Mouse (Mus musculus): Measurements from ENCODE around the gene Sf3a3. TPM values are rescaled to one million over a fixed set of nuclear protein-coding genes. Genes with fewer than 3 reads are reported as not detected.
A peak's percentile ranks its signal among the peaks of the same experiment; 100 is the strongest.

Sf3a3 gene
- polyA plus RNA-seq, 1 experiment from 2014 or later = 145 TPM

DNA sequence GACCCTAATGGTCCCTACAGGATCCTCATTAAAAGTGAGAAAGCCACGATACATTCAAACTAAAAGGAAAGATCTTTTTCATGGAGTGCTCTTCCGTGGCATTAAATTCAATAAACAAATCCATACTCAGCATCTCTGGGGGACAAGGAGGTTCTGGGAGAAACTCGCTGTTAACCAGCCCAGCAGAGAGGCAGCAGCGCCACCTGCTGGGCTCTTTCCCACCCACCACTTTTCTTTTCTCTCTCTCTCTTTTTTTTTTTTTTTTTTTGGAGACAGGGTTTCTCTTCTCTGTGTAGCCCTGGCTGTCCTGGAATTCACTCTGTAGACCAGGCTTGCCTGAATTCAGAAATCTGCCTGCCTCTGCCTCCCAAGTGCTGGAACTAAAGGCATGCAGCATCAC, 39.5 kb upstream of the Sf3a3 start:
- no peak overlapping the region for H3K27ac ChIP-seq (ENCODE audit: low read length)
- no peak overlapping the region for H3K9ac ChIP-seq (replicated peaks; ENCODE audit: low read depth, low read length)
- ATAC-seq (ENCODE audit: insufficient number of reproducible peaks, insufficient read depth, low FRiP score, low read depth) = no peak
- H3K4me1 ChIP-seq (ENCODE audit: control insufficient read depth, insufficient read depth, low read length) = peaks cover 10% of the 10 kb centered on the region; the same call in 1 of the 2 replicates
- WGBS = 2% methylated on average over 4 of the region's 4 CpGs
- no peaks in the 10 kb centered on the region for H3K27me3 ChIP-seq (ENCODE audit: control insufficient read depth, insufficient read depth, low read length)
- peaks cover 16% of the 10 kb centered on the region for H3K36me3 ChIP-seq (ENCODE audit: control insufficient read depth, insufficient read depth, low read length)
- H3K4me3 ChIP-seq (ENCODE audit: low read depth, low read length) = no peak overlapping the region
- no peak overlapping the region for H3K4me2 ChIP-seq (replicated peaks; ENCODE audit: low read depth, low read length)
- H3K9me3 ChIP-seq (ENCODE audit: control insufficient read depth, low read depth, low read length) = no peaks in the 10 kb centered on the region

GRCm38 (mm10) chr4:124675958-124676357, 38.6 kb upstream of the Sf3a3 start:
- peaks cover 21% of the 10 kb centered on the region for H3K36me3 ChIP-seq (ENCODE audit: control insufficient read depth, insufficient read depth, low read length)
- no peak overlapping the region for H3K4me2 ChIP-seq (replicated peaks; ENCODE audit: low read depth, low read length)
- H3K4me3 ChIP-seq (ENCODE audit: low read depth, low read length) = no peak overlapping the region
- no peak overlapping the region for H3K9ac ChIP-seq (replicated peaks; ENCODE audit: low read depth, low read length)
- WGBS = 81% methylated on average over 6 of the region's 6 CpGs
- H3K27ac ChIP-seq (ENCODE audit: low read length) = no peak overlapping the region
- ATAC-seq (ENCODE audit: insufficient number of reproducible peaks, insufficient read depth, low FRiP score, low read depth) = no peak
- H3K4me1 ChIP-seq (ENCODE audit: control insufficient read depth, insufficient read depth, low read length) = peaks cover 10% of the 10 kb centered on the region; the same call in 1 of the 2 replicates
- H3K9me3 ChIP-seq (ENCODE audit: control insufficient read depth, low read depth, low read length) = no peaks in the 10 kb centered on the region
- H3K27me3 ChIP-seq (ENCODE audit: control insufficient read depth, insufficient read depth, low read length) = no peaks in the 10 kb centered on the region

DNA sequence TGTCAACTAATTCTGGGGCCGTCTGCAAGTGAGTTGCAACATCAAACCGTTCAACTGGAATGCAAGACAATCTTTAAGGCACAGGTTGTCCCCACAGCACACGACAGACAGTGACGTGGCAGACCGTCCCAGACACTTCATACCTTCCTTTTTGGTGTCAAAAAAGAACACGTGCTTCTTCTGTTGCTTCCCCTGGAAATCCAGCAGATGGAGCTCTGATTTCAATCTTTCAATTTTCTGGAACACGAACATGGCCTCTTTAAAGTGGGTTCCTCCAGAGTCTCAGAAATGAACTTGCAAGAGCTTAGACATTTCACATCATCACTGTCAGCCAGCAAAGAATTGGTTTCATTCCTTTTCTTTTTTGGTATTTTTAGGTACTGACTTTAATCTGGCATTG, 32.3 kb upstream of the Sf3a3 start:
- 54% methylated on average over 7 of the region's 7 CpGs for WGBS
- no peaks in the 10 kb centered on the region for H3K4me1 ChIP-seq (ENCODE audit: control insufficient read depth, insufficient read depth, low read length)
- H3K27ac ChIP-seq (ENCODE audit: low read length) = no peak overlapping the region
- no peak overlapping the region for H3K4me3 ChIP-seq (ENCODE audit: low read depth, low read length)
- H3K27me3 ChIP-seq (ENCODE audit: control insufficient read depth, insufficient read depth, low read length) = no peaks in the 10 kb centered on the region
- no peak for ATAC-seq (ENCODE audit: insufficient number of reproducible peaks, insufficient read depth, low FRiP score, low read depth)
- H3K9ac ChIP-seq (replicated peaks; ENCODE audit: low read depth, low read length) = no peak overlapping the region
- no peaks in the 10 kb centered on the region for H3K9me3 ChIP-seq (ENCODE audit: control insufficient read depth, low read depth, low read length)
- peaks cover 58% of the 10 kb centered on the region for H3K36me3 ChIP-seq (ENCODE audit: control insufficient read depth, insufficient read depth, low read length)
- H3K4me2 ChIP-seq (replicated peaks; ENCODE audit: low read depth, low read length) = no peak overlapping the region

GRCm38 (mm10) chr4:124683474-124683873, 31.1 kb upstream of the Sf3a3 start:
- H3K4me2 ChIP-seq (replicated peaks; ENCODE audit: low read depth, low read length) = no peak overlapping the region
- H3K9me3 ChIP-seq (ENCODE audit: control insufficient read depth, low read depth, low read length) = no peaks in the 10 kb centered on the region
- H3K27ac ChIP-seq (ENCODE audit: low read length) = no peak overlapping the region
- H3K36me3 ChIP-seq (ENCODE audit: control insufficient read depth, insufficient read depth, low read length) = peaks cover 57% of the 10 kb centered on the region
- no peaks in the 10 kb centered on the region for H3K27me3 ChIP-seq (ENCODE audit: control insufficient read depth, insufficient read depth, low read length)
- no peak overlapping the region for H3K4me3 ChIP-seq (ENCODE audit: low read depth, low read length)
- no peak for ATAC-seq (ENCODE audit: insufficient number of reproducible peaks, insufficient read depth, low FRiP score, low read depth)
- WGBS = 93% methylated on average over 4 of the region's 4 CpGs
- H3K4me1 ChIP-seq (ENCODE audit: control insufficient read depth, insufficient read depth, low read length) = no peaks in the 10 kb centered on the region
- H3K9ac ChIP-seq (replicated peaks; ENCODE audit: low read depth, low read length) = no peak overlapping the region

GRCm38 (mm10) chr4:124685004-124685403, 29.6 kb upstream of the Sf3a3 start:
- H3K27me3 ChIP-seq (ENCODE audit: control insufficient read depth, insufficient read depth, low read length) = no peaks in the 10 kb centered on the region
- H3K4me1 ChIP-seq (ENCODE audit: control insufficient read depth, insufficient read depth, low read length) = no peaks in the 10 kb centered on the region
- H3K27ac ChIP-seq (ENCODE audit: low read length) = no peak overlapping the region
- WGBS = 78% methylated on average over 4 of the region's 4 CpGs
- H3K9ac ChIP-seq (replicated peaks; ENCODE audit: low read depth, low read length) = no peak overlapping the region
- no peak for ATAC-seq (ENCODE audit: insufficient number of reproducible peaks, insufficient read depth, low FRiP score, low read depth)
- H3K9me3 ChIP-seq (ENCODE audit: control insufficient read depth, low read depth, low read length) = no peaks in the 10 kb centered on the region
- H3K36me3 ChIP-seq (ENCODE audit: control insufficient read depth, insufficient read depth, low read length) = peaks cover 42% of the 10 kb centered on the region
- H3K4me3 ChIP-seq (ENCODE audit: low read depth, low read length) = no peak overlapping the region
- H3K4me2 ChIP-seq (replicated peaks; ENCODE audit: low read depth, low read length) = no peak overlapping the region

DNA sequence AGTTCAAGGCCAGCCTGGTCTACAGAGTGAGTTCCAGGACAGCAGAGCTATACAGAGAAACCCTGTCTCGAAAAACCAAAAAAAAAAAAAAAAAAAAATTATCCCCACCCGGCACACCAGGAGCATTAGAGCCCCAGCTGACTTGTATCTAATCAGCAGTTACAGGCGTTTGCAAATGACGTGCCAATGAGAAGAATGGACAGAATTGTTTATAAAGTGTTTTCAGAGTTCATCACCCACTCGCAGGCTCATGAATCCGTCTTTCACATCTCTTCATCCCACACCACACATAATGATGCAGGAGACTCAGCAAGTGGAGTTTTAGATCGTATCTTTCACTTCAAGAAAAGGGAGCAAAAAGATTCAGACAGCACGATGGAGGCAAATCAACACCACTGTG, 29.1 kb upstream of the Sf3a3 start:
- peaks cover 37% of the 10 kb centered on the region for H3K36me3 ChIP-seq (ENCODE audit: control insufficient read depth, insufficient read depth, low read length)

GRCm38 (mm10) chr4:124685897-124686402, 28.6 kb upstream of the Sf3a3 start:
- no peaks in the 10 kb centered on the region for H3K27me3 ChIP-seq (ENCODE audit: control insufficient read depth, insufficient read depth, low read length)
- ATAC-seq (ENCODE audit: insufficient number of reproducible peaks, insufficient read depth, low FRiP score, low read depth) = no peak
- H3K27ac ChIP-seq (ENCODE audit: low read length) = no peak overlapping the region
- H3K4me1 ChIP-seq (ENCODE audit: control insufficient read depth, insufficient read depth, low read length) = peaks cover 2% of the 10 kb centered on the region; the same call in 1 of the 2 replicates
- H3K9ac ChIP-seq (replicated peaks; ENCODE audit: low read depth, low read length) = no peak overlapping the region
- H3K4me2 ChIP-seq (replicated peaks; ENCODE audit: low read depth, low read length) = no peak overlapping the region
- no peaks in the 10 kb centered on the region for H3K9me3 ChIP-seq (ENCODE audit: control insufficient read depth, low read depth, low read length)
- peaks cover 37% of the 10 kb centered on the region for H3K36me3 ChIP-seq (ENCODE audit: control insufficient read depth, insufficient read depth, low read length)
- WGBS = 76% methylated on average over 8 of the region's 8 CpGs
- no peak overlapping the region for H3K4me3 ChIP-seq (ENCODE audit: low read depth, low read length)

More for the DNA sequence above, 29.1 kb upstream of the Sf3a3 start:
- no peak overlapping the region for H3K9ac ChIP-seq (replicated peaks; ENCODE audit: low read depth, low read length)
- no peaks in the 10 kb centered on the region for H3K27me3 ChIP-seq (ENCODE audit: control insufficient read depth, insufficient read depth, low read length)
- H3K4me3 ChIP-seq (ENCODE audit: low read depth, low read length) = no peak overlapping the region
- no peaks in the 10 kb centered on the region for H3K4me1 ChIP-seq (ENCODE audit: control insufficient read depth, insufficient read depth, low read length)
- 70% methylated on average over 8 of the region's 8 CpGs for WGBS
- no peak for ATAC-seq (ENCODE audit: insufficient number of reproducible peaks, insufficient read depth, low FRiP score, low read depth)
- no peaks in the 10 kb centered on the region for H3K9me3 ChIP-seq (ENCODE audit: control insufficient read depth, low read depth, low read length)
- H3K27ac ChIP-seq (ENCODE audit: low read length) = no peak overlapping the region
- H3K4me2 ChIP-seq (replicated peaks; ENCODE audit: low read depth, low read length) = no peak overlapping the region

DNA sequence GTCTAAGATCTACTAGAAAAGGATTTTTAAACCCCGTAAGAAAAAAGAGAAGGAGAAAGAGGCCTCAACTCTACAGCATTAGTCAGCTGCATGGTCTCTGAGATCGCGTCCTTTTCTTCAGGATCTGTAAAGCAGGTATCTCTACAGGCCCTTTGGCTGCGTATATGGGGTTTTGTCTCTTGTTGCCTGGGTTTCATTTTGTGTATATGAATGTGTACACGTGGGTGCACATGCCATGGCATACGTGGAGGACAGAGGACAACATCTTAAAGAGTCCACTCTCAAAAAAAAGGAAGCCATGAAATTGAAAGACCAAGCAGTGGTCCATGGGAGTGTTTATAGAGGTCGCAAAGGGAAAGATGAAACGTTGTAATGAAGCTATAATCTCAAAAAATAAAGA, 23.1 kb upstream of the Sf3a3 start:
- H3K36me3 ChIP-seq (ENCODE audit: control insufficient read depth, insufficient read depth, low read length) = no peaks in the 10 kb centered on the region; the same call in 1 of the 2 replicates
- no peak overlapping the region for H3K9ac ChIP-seq (replicated peaks; ENCODE audit: low read depth, low read length)
- no peaks in the 10 kb centered on the region for H3K9me3 ChIP-seq (ENCODE audit: control insufficient read depth, low read depth, low read length)
- H3K4me3 ChIP-seq (ENCODE audit: low read depth, low read length) = no peak overlapping the region
- H3K4me2 ChIP-seq (replicated peaks; ENCODE audit: low read depth, low read length) = no peak overlapping the region
- H3K27ac ChIP-seq (ENCODE audit: low read length) = no peak overlapping the region
- H3K4me1 ChIP-seq (ENCODE audit: control insufficient read depth, insufficient read depth, low read length) = peaks cover 8% of the 10 kb centered on the region; the same call in 1 of the 2 replicates
- no peak for ATAC-seq (ENCODE audit: insufficient number of reproducible peaks, insufficient read depth, low FRiP score, low read depth)
- H3K27me3 ChIP-seq (ENCODE audit: control insufficient read depth, insufficient read depth, low read length) = no peaks in the 10 kb centered on the region
- 90% methylated on average over 8 of the region's 8 CpGs for WGBS

DNA sequence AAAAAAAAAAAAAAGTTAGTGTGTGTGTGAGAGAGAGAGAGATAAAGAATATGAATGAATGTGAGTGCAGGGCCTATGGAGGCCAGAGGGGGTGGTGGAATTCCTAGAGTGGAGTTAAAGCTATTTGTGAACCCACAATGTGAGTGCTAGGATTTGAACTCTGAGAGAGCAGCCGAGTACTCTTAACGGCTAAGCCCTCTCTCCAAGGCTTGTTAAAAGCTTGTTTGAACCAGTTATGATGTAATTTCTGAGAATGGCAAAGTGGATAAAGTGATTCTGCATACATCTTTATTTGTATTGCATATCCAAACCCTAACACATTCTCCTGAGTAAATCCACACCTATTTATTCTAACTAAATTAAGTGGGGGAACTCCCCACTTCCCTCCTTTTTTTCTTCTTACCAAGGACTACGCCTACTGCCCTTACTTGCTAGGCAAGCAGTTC, 22.1 kb upstream of the Sf3a3 start:
- H3K27me3 ChIP-seq (ENCODE audit: control insufficient read depth, insufficient read depth, low read length) = no peaks in the 10 kb centered on the region
- H3K27ac ChIP-seq (ENCODE audit: low read length) = no peak overlapping the region
- WGBS = 45% methylated on average over 3 of the region's 3 CpGs
- H3K4me3 ChIP-seq (ENCODE audit: low read depth, low read length) = peak overlapping the region; percentile 66
- peak overlapping the region; percentile 71; the same call in 1 of the 2 replicates for H3K9ac ChIP-seq (replicated peaks; ENCODE audit: low read depth, low read length)
- peak overlapping the region; percentile 53 for H3K4me2 ChIP-seq (replicated peaks; ENCODE audit: low read depth, low read length)
- ATAC-seq (ENCODE audit: insufficient number of reproducible peaks, insufficient read depth, low FRiP score, low read depth) = no peak
- H3K9me3 ChIP-seq (ENCODE audit: control insufficient read depth, low read depth, low read length) = no peaks in the 10 kb centered on the region
- no peaks in the 10 kb centered on the region for H3K36me3 ChIP-seq (ENCODE audit: control insufficient read depth, insufficient read depth, low read length)
- H3K4me1 ChIP-seq (ENCODE audit: control insufficient read depth, insufficient read depth, low read length) = peaks cover 8% of the 10 kb centered on the region; the same call in 1 of the 2 replicates
